Mouse (Mus musculus) MEL (cell line): ENCODE measurements around the gene Pla2g12a. TPM values are rescaled to one million over a fixed set of nuclear protein-coding genes. Genes with fewer than 3 reads are reported as not detected.

ENCODE experiments used
- DNase-seq: peaks from one replicate; pipeline ENCODE4 v3.0.0; 2011; ENCODE audit warnings: low read depth, low spot score
- H3K27ac ChIP-seq: 2 replicates; pipeline ENCODE4 v1.5.1; 2012; ENCODE audit warnings: low read depth, mild to moderate bottlenecking, control low read depth, low read length, moderate library complexity; ENCODE audit not compliant: control insufficient read depth
- H3K27me3 ChIP-seq, 2 experiments: fragments of 150-350 bp in 1 of 2; sonication (generic) in 1 of 2; 2 replicates each; pipeline ENCODE4 v1.6.1; 2012; ENCODE audit warnings: low read length in 2 of 2, mild to moderate bottlenecking in 2 of 2, improper control_type of control experiment in 1 of 2, moderate library complexity in 1 of 2; ENCODE audit not compliant: insufficient read depth in 2 of 2, control insufficient read depth in 1 of 2
- H3K36me3 ChIP-seq, 2 experiments: 2 replicates each; pipeline ENCODE4 v1.6.1; 2012 to 2014; ENCODE audit warnings: low read length in 2 of 2, improper control_type of control experiment in 1 of 2, inconsistent platforms in 1 of 2, mild to moderate bottlenecking in 1 of 2; ENCODE audit not compliant: insufficient read depth in 2 of 2, control insufficient read depth in 1 of 2
- H3K4me1 ChIP-seq, 2 experiments: fragments of 150-350 bp in 1 of 2; sonication (generic) in 1 of 2; 2 replicates each; pipeline ENCODE4 v1.6.1; 2012; ENCODE audit warnings: low read length in 2 of 2, improper control_type of control experiment in 1 of 2, mild to moderate bottlenecking in 1 of 2; ENCODE audit not compliant: insufficient read depth in 2 of 2, control insufficient read depth in 1 of 2
- H3K4me3 ChIP-seq, 2 experiments: fragments of 150-350 bp in 1 of 2; sonication (generic) in 1 of 2; 2 replicates each; pipeline ENCODE4 v1.5.1; 2012; ENCODE audit warnings: low read depth in 2 of 2, low read length in 2 of 2, mild to moderate bottlenecking in 2 of 2, moderate library complexity in 2 of 2, control low read depth in 1 of 2, improper control_type of control experiment in 1 of 2; ENCODE audit not compliant: control insufficient read depth in 1 of 2, insufficient read depth in 1 of 2
- H3K79me2 ChIP-seq: 2 replicates; pipeline ENCODE4 v1.6.1; 2012; ENCODE audit warnings: mild to moderate bottlenecking, low read length, moderate library complexity; ENCODE audit not compliant: control insufficient read depth, poor library complexity, insufficient read depth
- H3K9ac ChIP-seq: 2 replicates; pipeline ENCODE4 v1.6.1; 2012; ENCODE audit warnings: low read depth, mild to moderate bottlenecking, control low read depth, low read length, moderate library complexity; ENCODE audit not compliant: control insufficient read depth, poor library complexity, severe bottlenecking
- H3K9me3 ChIP-seq: fragments of 150-350 bp; sonication (generic); replicated peaks from 2 replicates; pipeline ENCODE4 v1.6.1; 2012; ENCODE audit warnings: mild to moderate bottlenecking, low read length, improper control_type of control experiment, moderate library complexity; ENCODE audit not compliant: insufficient read depth
- BHLHE40 ChIP-seq: IDR thresholded peaks from 2 replicates; pipeline ENCODE4 v1.6.1; 2012; ENCODE audit warnings: low read depth, mild to moderate bottlenecking, inconsistent platforms, low read length, improper control_type of control experiment, borderline replicate concordance
- CTCF ChIP-seq, 3 experiments: IDR thresholded peaks in 2 of 3; conservative IDR thresholded peaks in 1 of 3; 2 replicates each; pipeline ENCODE4 v1.5.1; 2011 to 2012; ENCODE audit warnings: low read length in 3 of 3, low read depth in 2 of 3, mild to moderate bottlenecking in 2 of 3, improper control_type of control experiment in 1 of 3, inconsistent platforms in 1 of 3, mixed read lengths in 1 of 3, moderate library complexity in 1 of 3; ENCODE audit not compliant: control insufficient read depth in 1 of 3, insufficient read depth in 1 of 3, poor library complexity in 1 of 3, severe bottlenecking in 1 of 3
- HCFC1 ChIP-seq: IDR thresholded peaks from 2 replicates; pipeline ENCODE4 v1.6.1; 2012; ENCODE audit warnings: low read depth, mild to moderate bottlenecking, inconsistent platforms, low read length, improper control_type of control experiment, moderate library complexity
- JUND ChIP-seq: IDR thresholded peaks from 2 replicates; pipeline ENCODE4 v1.6.1; 2011; ENCODE audit warnings: low read depth, mild to moderate bottlenecking, improper control_type of control experiment, low read length
- KAT2A ChIP-seq: conservative IDR thresholded peaks from 2 replicates; pipeline ENCODE4 v1.6.1; 2012; ENCODE audit warnings: low read depth, low read length, improper control_type of control experiment, inconsistent platforms
- MAX ChIP-seq: IDR thresholded peaks from 2 replicates; pipeline ENCODE4 v1.6.1; 2011; ENCODE audit warnings: low read length, improper control_type of control experiment
- MEF2A ChIP-seq: IDR thresholded peaks from 2 replicates; pipeline ENCODE4 v1.6.1; 2014; ENCODE audit warnings: low read depth, mild to moderate bottlenecking, inconsistent platforms, low read length, improper control_type of control experiment; ENCODE audit not compliant: poor library complexity, insufficient replicate concordance, severe bottlenecking; ENCODE audit errors: extremely low read depth
- MXI1 ChIP-seq: IDR thresholded peaks from 2 replicates; pipeline ENCODE4 v1.6.1; 2011; ENCODE audit warnings: mild to moderate bottlenecking, low read depth, low read length, improper control_type of control experiment
- MYC ChIP-seq: IDR thresholded peaks from 2 replicates; pipeline ENCODE4 v1.6.1; 2011; ENCODE audit warnings: low read depth, mild to moderate bottlenecking, low read length, improper control_type of control experiment, moderate library complexity
- NELFE ChIP-seq: IDR thresholded peaks from 2 replicates; pipeline ENCODE4 v1.6.1; 2011; ENCODE audit warnings: low read depth, low read length, improper control_type of control experiment
- NRF1 ChIP-seq: IDR thresholded peaks from 2 replicates; pipeline ENCODE4 v1.6.1; 2014; ENCODE audit warnings: low read depth, mild to moderate bottlenecking, inconsistent platforms, low read length, improper control_type of control experiment, moderate library complexity; ENCODE audit not compliant: poor library complexity, insufficient read depth, severe bottlenecking
- POLR2A ChIP-seq, 2 experiments: IDR thresholded peaks; 2 replicates each; pipeline ENCODE4 v1.6.1; 2011 to 2012; ENCODE audit warnings: low read length in 2 of 2, mild to moderate bottlenecking in 2 of 2, control low read depth in 1 of 2, improper control_type of control experiment in 1 of 2, low read depth in 1 of 2, moderate library complexity in 1 of 2; ENCODE audit not compliant: control insufficient read depth in 1 of 2, insufficient read depth in 1 of 2, poor library complexity in 1 of 2
- POLR2AphosphoS2 ChIP-seq: IDR thresholded peaks from 2 replicates; pipeline ENCODE4 v1.6.1; 2011; ENCODE audit warnings: low read length, improper control_type of control experiment
- SIN3A ChIP-seq: IDR thresholded peaks from 2 replicates; pipeline ENCODE4 v1.6.1; 2012; ENCODE audit warnings: low read length, improper control_type of control experiment, inconsistent platforms
- TBP ChIP-seq: IDR thresholded peaks from 2 replicates; pipeline ENCODE4 v1.8.0; 2011; ENCODE audit warnings: low read depth, low read length, improper control_type of control experiment
- TCF12 ChIP-seq: IDR thresholded peaks from 2 replicates; pipeline ENCODE4 v1.6.1; 2014; ENCODE audit warnings: low read depth, mild to moderate bottlenecking, inconsistent platforms, low read length, improper control_type of control experiment, moderate library complexity
- UBTF ChIP-seq: IDR thresholded peaks from 2 replicates; pipeline ENCODE4 v1.6.1; 2012; ENCODE audit warnings: low read depth, mild to moderate bottlenecking, inconsistent platforms, low read length, improper control_type of control experiment, moderate library complexity, borderline replicate concordance; ENCODE audit not compliant: insufficient read depth
- USF1 ChIP-seq: IDR thresholded peaks from 2 replicates; pipeline ENCODE4 v1.6.1; 2014; ENCODE audit warnings: low read depth, mild to moderate bottlenecking, inconsistent platforms, low read length, improper control_type of control experiment, moderate library complexity
- USF2 ChIP-seq, 2 experiments: IDR thresholded peaks; 2 replicates each; pipeline ENCODE4 v1.6.1; 2011 to 2012; ENCODE audit warnings: improper control_type of control experiment in 2 of 2, low read length in 2 of 2, borderline replicate concordance in 1 of 2, inconsistent platforms in 1 of 2, low read depth in 1 of 2, mild to moderate bottlenecking in 1 of 2; ENCODE audit not compliant: insufficient read depth in 1 of 2
- ZKSCAN1 ChIP-seq: IDR thresholded peaks from 2 replicates; pipeline ENCODE4 v1.6.1; 2012; ENCODE audit warnings: low read depth, mild to moderate bottlenecking, inconsistent platforms, low read length, improper control_type of control experiment, moderate library complexity
- ZMIZ1 ChIP-seq: IDR thresholded peaks from 2 replicates; pipeline ENCODE4 v1.6.1; 2012; ENCODE audit warnings: low read depth, mild to moderate bottlenecking, inconsistent platforms, low read length, improper control_type of control experiment, moderate library complexity
- ZNF384 ChIP-seq: IDR thresholded peaks from 2 replicates; pipeline ENCODE4 v1.6.1; 2012; ENCODE audit warnings: low read depth, mild to moderate bottlenecking, inconsistent platforms, low read length, improper control_type of control experiment
- polyA plus RNA-seq, 2 experiments: library from polyadenylated mRNA; stranded (reverse) in 1 of 2; unstranded in 1 of 2; fragments of >175 nt in 1 of 2; fragments of >200 nt in 1 of 2; gene quantifications; 2 replicates each; pipeline versions ENCODE4 v1.2.1 to v1.2.4; 2012; ENCODE audit warnings: low replicate concordance in 2 of 2, low read depth in 1 of 2; ENCODE audit not compliant: insufficient read length in 2 of 2, insufficient read depth in 1 of 2, missing spikeins in 1 of 2
- total RNA-seq: library from RNA; depleted of rRNA; stranded (reverse); fragments of 300-350 nt; gene quantifications from 2 replicates; pipeline ENCODE4 v1.2.3, GENCODE M21; 2012; rRNA removed

Pla2g12a gene
- total RNA-seq, result 93.5 and 101 TPM in 2 replicates
- polyA plus RNA-seq, result 100 to 1,000 TPM in 1 of 2 experiments, 10 to 100 TPM in 1; 89.8 to 251 TPM

- Histone ChIP-seq H3K4me1 (peaks cover 11 to 35% of the 10 kb centered on the region in 2 experiments), H3K4me3 (peak within 1 kb of the TSS; percentile 77 to 89), H3K9ac (peak within 1 kb of the TSS; percentile 91), H3K79me2 (peaks cover 32% of the 10 kb centered on the region), H3K27ac (peak within 1 kb of the TSS; percentile 53), H3K9me3 (no peaks in the 10 kb centered on the region), H3K27me3 (no peaks in the 10 kb centered on the region), H3K36me3 (peaks cover under 1 to 20% of the 10 kb centered on the region in 2 experiments)
- DNase-seq, result peak; percentile 92
- TF ChIP-seq MEF2A (no peak), ZNF384 (no peak), UBTF (0 out of 2 replicates have a peak, but pooled peaks have one; percentile 29), POLR2AphosphoS2 (peak; percentile 56; the same call in 1 of the 2 replicates), KAT2A (no peak; the same call in 1 of the 2 replicates), NRF1 (peak; percentile 93), ZKSCAN1 (no peak), HCFC1 (peak; percentile 70), CTCF (IDR thresholded peaks at IDR 0.05 in 2 of 3, conservative IDR thresholded peaks at IDR 0.05 in 1 of 3; ENCODE audit: control insufficient read depth in 1 of 3, insufficient read depth in 1 of 3, low read depth in 2 of 3, low read length in 3 of 3, poor library complexity in 1 of 3, severe bottlenecking in 1 of 3) (no peak), JUND (no peak), MXI1 (peak; percentile 95), MYC (peak; percentile 97), BHLHE40 (peak; percentile 22; the same call in 1 of the 2 replicates), USF1 (peak; percentile 97), NELFE (peak; percentile 80), USF2 (IDR thresholded peaks at IDR 0.05; ENCODE audit: borderline replicate concordance in 1 of 2, insufficient read depth in 1 of 2, low read depth in 1 of 2, low read length in 2 of 2) (peak; percentile 33 to 78; a peak in 3 of 4 replicates), MAX (peak; percentile 98), ZMIZ1 (no peak), TCF12 (0 out of 2 replicates have a peak, but pooled peaks have one; percentile 24), TBP (peak; percentile 54), SIN3A (peak; percentile 75), POLR2A (IDR thresholded peaks at IDR 0.05; ENCODE audit: control insufficient read depth in 1 of 2, insufficient read depth in 1 of 2, low read depth in 1 of 2, low read length in 2 of 2, poor library complexity in 1 of 2) (peak; percentile 48 to 74)
Measured at GRCm38 (mm10) chr3:129878405-129879021, at the start of gene Pla2g12a. Gene Pla2g12a, plus strand, starts transcription at chr3:129878606.
